Mouse (Mus musculus) small intestine, adult 2 months (tissue): Measurements from ENCODE around the gene Ank.

Experiments used
- CTCF ChIP-seq: fragments of 200-500 bp; IDR thresholded peaks from 2 replicates; pipeline ENCODE4 v1.5.1; 2012; ENCODE audit warnings: low read depth, mild to moderate bottlenecking, control low read depth, inconsistent platforms, low read length, moderate library complexity, mixed read lengths; ENCODE audit not compliant: insufficient replicate concordance, insufficient read length; ENCODE audit errors: extremely low read depth
- POLR2A ChIP-seq: fragments of 200-500 bp; IDR thresholded peaks from 2 replicates; pipeline ENCODE4 v1.6.1; 2012; ENCODE audit warnings: low read depth, mild to moderate bottlenecking, control low read depth, inconsistent platforms, low read length, moderate library complexity

- TF ChIP-seq CTCF: no peak
- no peak for TF ChIP-seq POLR2A
These were observed 39.8 kb downstream of the Ank start for GRCm38 (mm10) chr15:27506127-27506886.
